Mouse (Mus musculus): ENCODE results near the gene Trim7. TPM values are rescaled to one million over a fixed set of nuclear protein-coding genes. Genes with fewer than 3 reads are reported as not detected.
"Not testable (repeated sequence)": the region's sequence is repeated elsewhere in the genome, so short reads cannot be mapped to it uniquely, and the experiment has no call there.

Gene Trim7
- total RNA-seq, 1 experiment from 2014 or later = 167 TPM

DNA sequence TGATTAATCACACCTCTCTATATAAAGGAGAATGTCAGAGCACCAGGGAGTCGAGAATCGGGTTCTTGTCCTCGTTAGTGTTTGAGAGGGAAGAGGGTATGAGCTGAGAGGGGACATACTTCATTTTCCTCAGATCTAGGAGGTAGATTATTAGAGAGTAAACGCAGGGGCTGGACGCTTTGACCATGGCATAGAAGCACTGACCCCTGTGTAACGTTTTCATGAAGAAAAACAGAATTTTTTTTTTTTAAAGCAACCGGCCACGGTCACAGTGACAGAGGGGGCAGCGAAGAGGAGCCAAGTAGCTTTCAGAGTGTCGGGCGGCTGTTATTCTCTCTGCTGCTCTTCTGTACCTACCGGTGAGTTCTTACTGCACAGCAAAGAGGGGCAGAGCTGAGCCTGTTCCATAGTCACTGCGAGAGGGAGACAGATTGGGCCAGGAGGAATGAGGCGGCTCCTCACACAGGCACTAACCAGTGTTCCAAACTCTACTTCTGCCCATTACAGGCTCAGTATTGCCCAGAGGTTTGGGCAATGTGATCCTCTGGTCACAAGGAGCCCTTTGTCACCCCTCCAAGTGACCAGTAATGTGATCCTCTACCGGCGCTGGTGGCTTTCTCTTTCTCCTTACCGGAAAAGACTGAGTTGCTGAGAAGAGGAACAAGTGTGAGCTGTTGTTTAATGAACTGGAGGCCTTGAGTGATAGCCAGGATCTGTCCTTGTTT, 46.0 kb downstream of the Trim7 start:
- ATAC-seq (ENCODE audit: extremely low read depth, insufficient number of reproducible peaks, low FRiP score, poor library complexity, severe bottlenecking) = peak; percentile 17; the same call in 1 of the 2 replicates

DNA sequence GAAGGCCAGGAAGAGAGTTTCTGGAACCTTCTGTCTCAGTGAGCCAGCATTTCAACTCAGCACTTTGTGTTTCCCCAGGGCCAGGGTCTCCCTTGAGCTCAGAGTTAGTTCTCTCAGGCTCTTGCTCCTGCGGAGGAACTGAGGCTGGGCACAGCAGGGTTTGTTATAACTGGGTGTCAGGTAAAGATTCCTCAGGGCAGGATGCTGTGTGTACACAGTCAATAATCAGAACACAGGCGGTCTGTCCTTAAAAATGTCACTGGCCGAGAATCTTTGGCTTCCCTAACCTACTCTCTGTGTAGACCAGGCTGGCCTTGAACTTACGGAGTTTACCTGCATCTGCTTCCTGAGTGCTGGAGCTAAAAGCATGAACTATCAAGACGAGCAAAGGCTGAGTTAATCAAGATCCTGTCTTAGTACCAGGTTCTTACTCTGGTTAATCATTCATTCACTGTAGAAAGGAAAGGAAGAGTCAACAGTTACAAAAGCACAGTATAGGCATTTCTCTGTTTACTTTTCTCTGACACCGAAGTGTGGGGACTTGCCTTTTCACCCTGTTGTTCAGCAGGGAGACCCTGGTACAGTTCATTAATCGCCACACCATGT, 46.9 kb downstream of the Trim7 start:
- no peak for ATAC-seq (ENCODE audit: extremely low read depth, insufficient number of reproducible peaks, low FRiP score, poor library complexity, severe bottlenecking)

DNA sequence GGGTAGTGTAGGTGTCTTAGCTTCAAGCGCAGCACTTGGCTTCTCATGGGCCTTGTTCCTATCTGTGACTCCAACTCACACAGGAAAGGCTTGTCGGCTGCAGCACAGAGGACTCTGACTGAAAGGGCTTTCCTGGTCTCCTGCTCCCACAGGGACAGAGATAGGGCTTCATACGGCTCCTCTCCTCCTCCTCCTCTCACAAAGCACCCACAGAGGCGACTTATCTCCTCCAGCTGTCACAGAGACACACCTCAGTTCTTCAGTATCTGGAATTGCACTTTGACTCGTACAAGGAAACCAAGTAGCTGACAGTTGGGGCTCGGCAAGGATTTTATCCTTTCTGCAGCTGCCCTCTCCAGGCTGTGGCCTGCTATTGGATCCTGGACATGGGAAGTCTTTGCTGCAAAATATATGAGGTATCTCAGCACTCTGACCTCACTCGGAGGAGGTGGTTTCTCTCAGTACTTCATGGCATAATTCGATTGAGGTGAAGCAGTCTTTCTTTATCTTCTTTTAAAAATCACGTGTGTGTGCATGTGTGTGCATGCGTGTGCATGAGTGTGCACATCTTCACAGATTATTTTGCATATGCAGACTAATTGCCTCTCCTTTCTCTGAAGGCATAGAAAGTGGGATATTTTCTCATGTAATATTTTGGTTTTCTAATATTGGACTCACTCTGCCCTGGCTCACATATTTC, 47.8 kb downstream of the Trim7 start:
- no peak for ATAC-seq (ENCODE audit: extremely low read depth, insufficient number of reproducible peaks, low FRiP score, poor library complexity, severe bottlenecking)

DNA sequence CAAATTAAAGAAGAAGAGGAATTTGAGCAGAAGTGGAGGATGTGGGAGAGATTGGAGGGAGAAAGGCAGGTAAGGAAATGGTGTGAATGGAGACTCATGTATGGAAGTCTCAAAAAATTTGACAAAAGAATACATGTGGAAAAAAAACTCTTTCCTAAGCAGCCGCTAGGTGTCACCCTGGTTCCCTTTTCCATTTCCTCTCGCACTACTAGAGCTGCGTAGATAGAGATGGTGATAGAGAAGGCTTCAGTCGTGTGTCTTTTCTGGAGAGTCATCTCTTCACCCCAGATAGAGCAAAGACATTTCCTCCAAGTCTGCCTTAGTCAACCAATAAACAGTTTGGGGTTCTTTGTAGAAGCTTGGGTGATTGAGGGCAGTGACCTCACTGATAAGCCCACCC, 48.5 kb downstream of the Trim7 start:
- ATAC-seq (ENCODE audit: extremely low read depth, insufficient number of reproducible peaks, low FRiP score, poor library complexity, severe bottlenecking) = peak; percentile 71

DNA sequence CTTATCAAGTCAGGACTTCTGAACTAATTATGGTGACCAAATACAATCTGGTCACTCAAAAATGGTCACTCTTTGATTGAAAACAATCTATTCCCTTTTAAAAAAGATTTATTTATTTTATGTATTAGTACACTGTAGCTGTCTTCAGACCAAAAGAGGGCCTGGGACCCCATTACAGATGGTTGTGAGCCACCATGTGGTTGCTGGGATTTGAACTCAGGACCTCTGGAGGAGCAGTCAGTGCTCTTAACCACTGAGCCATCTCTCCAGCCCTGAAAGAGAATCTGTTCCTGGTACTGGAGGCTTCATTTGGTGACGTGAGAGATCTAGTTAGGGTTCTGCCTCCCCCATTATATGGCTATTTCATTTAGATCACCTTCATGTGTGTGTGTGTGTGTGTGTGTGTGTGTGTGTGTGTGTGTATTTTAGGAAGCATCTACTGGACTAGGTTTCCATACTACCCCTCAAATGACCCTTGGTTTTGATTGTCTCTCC, 49.5 kb downstream of the Trim7 start:
- ATAC-seq (ENCODE audit: extremely low read depth, insufficient number of reproducible peaks, low FRiP score, poor library complexity, severe bottlenecking) = not testable (repeated sequence)

DNA sequence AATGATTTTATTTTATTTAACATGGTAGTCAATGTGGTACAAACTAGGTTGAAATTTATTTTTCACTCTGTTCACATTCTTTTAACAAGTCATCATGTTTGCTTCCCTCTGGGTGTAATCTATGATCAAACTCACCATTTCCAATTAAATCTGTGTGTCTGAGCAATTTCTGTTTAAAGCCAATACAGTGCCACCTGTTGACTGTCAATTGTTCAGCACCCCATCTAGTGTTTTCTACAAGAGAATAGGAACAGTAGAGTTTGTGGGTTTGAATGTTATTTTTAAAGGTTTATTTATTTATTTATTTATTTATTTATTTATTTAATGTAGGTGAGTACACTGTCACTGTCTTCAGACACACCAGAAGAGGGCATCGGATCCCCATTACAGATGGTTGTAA, 50.7 kb downstream of the Trim7 start:
- no peak for ATAC-seq (ENCODE audit: extremely low read depth, insufficient number of reproducible peaks, low FRiP score, poor library complexity, severe bottlenecking)

DNA sequence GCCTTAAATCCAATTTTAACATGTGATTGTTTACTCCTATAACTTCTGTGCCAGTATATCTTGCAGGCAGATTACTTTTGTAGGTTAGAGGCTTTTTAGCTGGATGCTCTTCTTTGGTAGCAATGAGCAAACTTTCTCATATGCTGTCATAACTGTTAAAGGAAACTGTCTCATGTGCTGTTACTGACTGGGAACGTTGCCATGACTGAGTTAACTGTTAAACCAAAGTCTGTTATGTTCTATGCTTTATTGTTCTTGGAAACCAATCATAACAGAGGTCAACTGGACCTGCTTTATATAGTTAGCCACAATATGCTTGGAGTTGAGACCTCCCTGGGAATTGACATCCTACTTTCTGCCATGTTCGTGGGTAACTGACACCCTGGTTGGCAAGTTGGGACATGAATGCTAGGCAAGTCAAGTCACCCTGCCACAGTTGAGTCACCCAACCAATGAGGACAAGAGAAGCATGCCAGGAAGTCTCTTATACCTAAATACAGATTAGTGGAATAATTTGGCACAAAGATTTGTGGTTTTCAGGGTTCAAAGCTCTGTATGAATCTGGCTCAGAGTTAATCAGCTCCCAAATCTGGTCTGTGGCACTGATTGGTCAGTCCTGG, 73.0 kb downstream of the Trim7 start:
- ATAC-seq (ENCODE audit: extremely low read depth, insufficient number of reproducible peaks, low FRiP score, poor library complexity, severe bottlenecking) = no peak

DNA sequence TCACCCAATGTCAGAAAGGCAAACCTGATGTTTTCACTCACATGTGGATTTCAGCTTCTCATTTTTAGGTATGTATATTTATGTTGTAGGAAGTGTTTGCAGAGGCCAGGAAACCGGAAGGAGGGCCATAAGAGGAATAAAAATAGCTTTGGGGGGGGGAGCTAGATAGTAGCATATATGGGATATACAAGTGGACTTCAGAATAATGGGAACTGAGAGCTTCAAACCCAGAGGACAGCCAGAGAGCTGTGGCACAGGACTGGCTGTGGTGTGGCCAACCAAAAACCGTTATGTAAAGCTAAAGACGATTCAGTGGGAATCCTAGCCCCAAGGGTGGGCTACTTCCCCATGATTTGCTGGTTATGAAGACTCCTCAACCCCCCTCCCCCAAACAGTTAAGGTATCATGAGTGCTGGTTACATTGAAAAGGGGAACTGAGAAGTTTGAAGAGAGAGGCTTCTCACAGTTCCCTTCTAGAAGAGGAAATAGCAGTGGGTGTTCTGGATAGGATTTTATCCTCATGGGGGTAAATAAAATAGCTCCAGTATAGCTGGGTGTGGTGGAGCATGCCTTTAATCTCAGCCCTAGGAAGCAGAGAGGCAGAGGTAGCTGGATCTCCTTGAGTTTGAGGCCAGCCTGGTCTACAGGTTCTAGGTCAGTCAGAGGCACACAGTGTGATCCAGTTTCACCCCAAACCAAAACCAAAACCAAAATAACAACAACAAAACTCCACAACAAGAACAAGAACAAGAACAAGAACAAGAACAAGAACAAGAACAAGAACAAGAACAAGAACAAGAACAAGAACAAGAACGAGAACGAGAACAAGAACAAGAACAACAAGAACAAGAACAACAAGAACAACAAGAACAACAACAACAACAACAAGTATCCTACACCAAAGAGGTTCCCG, 75.0 kb downstream of the Trim7 start:
- peak; percentile 87 for ATAC-seq (ENCODE audit: extremely low read depth, insufficient number of reproducible peaks, low FRiP score, poor library complexity, severe bottlenecking)

DNA sequence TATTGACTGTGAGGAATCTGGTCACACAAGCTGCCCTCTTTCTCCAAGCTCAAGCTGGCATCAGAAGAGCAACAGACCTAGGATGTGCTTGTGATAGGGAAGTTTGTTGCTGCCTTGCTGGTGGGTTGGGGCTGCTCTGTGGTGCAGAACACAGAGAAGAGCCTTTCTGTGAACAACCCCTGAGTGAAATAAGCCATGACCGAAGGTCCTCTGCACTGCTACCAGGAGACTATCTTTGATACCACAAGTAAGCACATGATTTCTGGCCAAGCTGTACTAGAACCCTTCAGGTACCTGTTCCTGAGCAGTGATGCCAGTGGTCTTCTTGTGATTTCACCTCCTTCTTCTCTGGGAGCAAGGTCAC, 75.6 kb downstream of the Trim7 start:
- ATAC-seq (ENCODE audit: extremely low read depth, insufficient number of reproducible peaks, low FRiP score, poor library complexity, severe bottlenecking) = peak; percentile 43

Other genes with a start within 250 kb of the Trim7 start
- 756 and 779 TPM in 2 replicates for gene Rack1, start 25.8 kb upstream of the Trim7 start, total RNA-seq (2017)
- 90.7 and 108 TPM in 2 replicates for gene Trim41, start 8.8 kb upstream of the Trim7 start, total RNA-seq (2017)
- gene Gm12184, start 515 bp downstream of the Trim7 start, total RNA-seq (2017) = 4.2 and 8.0 TPM in 2 replicates
- 78.9 and 82.9 TPM in 2 replicates for gene Irgm1, start 45.5 kb downstream of the Trim7 start, total RNA-seq (2017)
- 3.7 and 4.3 TPM in 2 replicates for gene Gm5431, start 76.1 kb downstream of the Trim7 start, total RNA-seq (2017)
- gene Psme2b, start 120.0 kb downstream of the Trim7 start, total RNA-seq (2017) = 80.9 and 92.3 TPM in 2 replicates
- gene Olfr56, start 152.7 kb downstream of the Trim7 start, total RNA-seq (2017) = 0.74 and 0.81 TPM in 2 replicates
- 94.0 and 96.4 TPM in 2 replicates for gene 9930111J21Rik1, start 153.3 kb downstream of the Trim7 start, total RNA-seq (2017)
- 1.5 and 2.3 TPM in 2 replicates for gene Gm12185, start 166.1 kb downstream of the Trim7 start, total RNA-seq (2017)
- gene Tgtp1, start 168.0 kb downstream of the Trim7 start, total RNA-seq (2017) = 8.7 and 11.8 TPM in 2 replicates
- 335 and 370 TPM in 2 replicates for gene 9930111J21Rik2, start 225.1 kb downstream of the Trim7 start, total RNA-seq (2017)
- 76.6 and 92.3 TPM in 2 replicates for gene Tgtp2, start 238.1 kb downstream of the Trim7 start, total RNA-seq (2017)